Mouse (Mus musculus): Measurements from ENCODE around the gene Carm1. TPM values are rescaled to one million over a fixed set of nuclear protein-coding genes. Genes with fewer than 3 reads are reported as not detected.

Carm1 gene
- total and polyA plus RNA-seq, 2 experiments from 2014 or later: 25.9 to 81.4 TPM

GRCm38 (mm10) chr9:21525142-21525936 is 21.4 kb upstream of the Carm1 start:
- Histone ChIP-seq H3K9ac (no peak overlapping the region), H3K4me1 (ENCODE audit: insufficient read depth) (no peaks in the 10 kb centered on the region), H3K4me3 (ENCODE audit: low read depth, low read length) (no peak overlapping the region), H3K27ac (ENCODE audit: low read depth, low read length) (no peak overlapping the region), H3K27me3 (ENCODE audit: insufficient read depth, low read length) (no peaks in the 10 kb centered on the region), H3K4me2 (ENCODE audit: low read depth) (no peak overlapping the region), H3K9me3 (ENCODE audit: low read length) (no peaks in the 10 kb centered on the region), H3K36me3 (ENCODE audit: insufficient read depth) (no peaks in the 10 kb centered on the region)
- ATAC-seq: no peak
- WGBS: 82% methylated on average over 7 of the region's 7 CpGs
- TF ChIP-seq CTCF (IDR thresholded peaks at IDR 0.05; ENCODE audit: low read depth): no peak
- no peak for DNase-seq

- 60% methylated on average over 14 of the region's 14 CpGs for WGBS
Observed at GRCm38 (mm10) chr9:21525937-21526633, 20.6 kb upstream of the Carm1 start, which contains the start of gene AB124611. TSS of gene AB124611 (plus strand) at chr9:21526176.

GRCm38 (mm10) chr9:21526634-21526944 is 20.1 kb upstream of the Carm1 start:
- Histone ChIP-seq H3K9me3 (ENCODE audit: low read length) (no peaks in the 10 kb centered on the region), H3K27me3 (ENCODE audit: insufficient read depth, low read length) (no peaks in the 10 kb centered on the region), H3K27ac (ENCODE audit: low read depth, low read length) (no peak overlapping the region), H3K9ac (no peak overlapping the region), H3K4me2 (ENCODE audit: low read depth) (no peak overlapping the region), H3K36me3 (ENCODE audit: insufficient read depth) (no peaks in the 10 kb centered on the region), H3K4me3 (ENCODE audit: low read depth, low read length) (no peak overlapping the region), H3K4me1 (ENCODE audit: insufficient read depth) (no peaks in the 10 kb centered on the region)
- ATAC-seq: no peak
- 79% methylated on average over 3 of the region's 3 CpGs for WGBS
- TF ChIP-seq CTCF (IDR thresholded peaks at IDR 0.05; ENCODE audit: low read depth): no peak
- no peak for DNase-seq

More at GRCm38 (mm10) chr9:21525937-21526633, 20.6 kb upstream of the Carm1 start, which contains the start of gene AB124611:
- no peaks in the 10 kb centered on the region for H3K36me3 ChIP-seq (ENCODE audit: insufficient read depth)
- H3K9ac ChIP-seq: no peak within 1 kb of the TSS
- H3K9me3 ChIP-seq (ENCODE audit: low read length): no peaks in the 10 kb centered on the region
- no peak within 1 kb of the TSS for H3K27ac ChIP-seq (ENCODE audit: low read depth, low read length)
- no peaks in the 10 kb centered on the region for H3K27me3 ChIP-seq (ENCODE audit: insufficient read depth, low read length)
- ATAC-seq (no peak), DNase-seq (no peak)
- H3K4me2 ChIP-seq (ENCODE audit: low read depth): no peak within 1 kb of the TSS
- no peaks in the 10 kb centered on the region for H3K4me1 ChIP-seq (ENCODE audit: insufficient read depth)
- no peak for TF ChIP-seq CTCF (IDR thresholded peaks at IDR 0.05; ENCODE audit: low read depth)
- no peak within 1 kb of the TSS for H3K4me3 ChIP-seq (ENCODE audit: low read depth, low read length)

- DNase-seq (no peak), ATAC-seq (no peak)
- H3K4me2 ChIP-seq (ENCODE audit: low read depth): no peak overlapping the region
Observed at GRCm38 (mm10) chr9:21527100-21527801, 19.4 kb upstream of the Carm1 start.

GRCm38 (mm10) chr9:21527917-21528324 is 18.8 kb upstream of the Carm1 start:
- ATAC-seq (no peak), DNase-seq (no peak)
- no peak overlapping the region for H3K27ac ChIP-seq (ENCODE audit: low read depth, low read length)
- H3K4me2 ChIP-seq (ENCODE audit: low read depth): no peak overlapping the region
- no peaks in the 10 kb centered on the region for H3K4me1 ChIP-seq (ENCODE audit: insufficient read depth)
- H3K4me3 ChIP-seq (ENCODE audit: low read depth, low read length): no peak overlapping the region
- no peaks in the 10 kb centered on the region for H3K9me3 ChIP-seq (ENCODE audit: low read length)
- 91% methylated on average over 1 of the region's 1 CpGs for WGBS
- no peaks in the 10 kb centered on the region for H3K27me3 ChIP-seq (ENCODE audit: insufficient read depth, low read length)
- H3K36me3 ChIP-seq (ENCODE audit: insufficient read depth): no peaks in the 10 kb centered on the region
- no peak for TF ChIP-seq CTCF (IDR thresholded peaks at IDR 0.05; ENCODE audit: low read depth)
- H3K9ac ChIP-seq: no peak overlapping the region

More at GRCm38 (mm10) chr9:21527100-21527801, 19.4 kb upstream of the Carm1 start:
- Histone ChIP-seq H3K27me3 (ENCODE audit: insufficient read depth, low read length) (no peaks in the 10 kb centered on the region), H3K27ac (ENCODE audit: low read depth, low read length) (no peak overlapping the region), H3K9me3 (ENCODE audit: low read length) (no peaks in the 10 kb centered on the region), H3K9ac (no peak overlapping the region), H3K36me3 (ENCODE audit: insufficient read depth) (no peaks in the 10 kb centered on the region), H3K4me3 (ENCODE audit: low read depth, low read length) (no peak overlapping the region), H3K4me1 (ENCODE audit: insufficient read depth) (no peaks in the 10 kb centered on the region)
- TF ChIP-seq CTCF (IDR thresholded peaks at IDR 0.05; ENCODE audit: low read depth): no peak
- WGBS: 100% methylated on average over 2 of the region's 2 CpGs

- no peaks in the 10 kb centered on the region for H3K4me1 ChIP-seq (ENCODE audit: insufficient read depth)
- DNase-seq (no peak), ATAC-seq (no peak)
- no peaks in the 10 kb centered on the region for H3K9me3 ChIP-seq (ENCODE audit: low read length)
- H3K4me3 ChIP-seq (ENCODE audit: low read depth, low read length): no peak overlapping the region
- no peak for TF ChIP-seq CTCF (IDR thresholded peaks at IDR 0.05; ENCODE audit: low read depth)
- no peak overlapping the region for H3K9ac ChIP-seq
- WGBS: 95% methylated on average over 14 of the region's 14 CpGs
- no peaks in the 10 kb centered on the region for H3K27me3 ChIP-seq (ENCODE audit: insufficient read depth, low read length)
- no peak overlapping the region for H3K4me2 ChIP-seq (ENCODE audit: low read depth)
- H3K36me3 ChIP-seq (ENCODE audit: insufficient read depth): no peaks in the 10 kb centered on the region
- H3K27ac ChIP-seq (ENCODE audit: low read depth, low read length): no peak overlapping the region
Observed at GRCm38 (mm10) chr9:21536501-21536900, 10.2 kb upstream of the Carm1 start.
